Mouse (Mus musculus) midbrain, postnatal 0 days (tissue): ENCODE measurements around the gene Fndc3b. TPM values are rescaled to one million over a fixed set of nuclear protein-coding genes. Genes with fewer than 3 reads are reported as not detected.

Source experiments
- ATAC-seq: fragments of 200-750 bp; cut with Nextera tagmentation; 2 replicates; pipeline ENCODE4 v1.8.0; 2017; ENCODE audit warnings: moderate number of reproducible peaks, mild to moderate bottlenecking, moderate TSS enrichment, moderate library complexity; ENCODE audit not compliant: low FRiP score
- DNase-seq: peaks from one replicate; pipeline ENCODE4 v3.0.0-alpha.2; 2015; ENCODE audit warnings: low spot score
- H3K27ac ChIP-seq: fragments of 300-500 bp; sonication (generic); 2 replicates; pipeline ENCODE4 v1.5.1; 2014; ENCODE audit warnings: low read depth, mild to moderate bottlenecking, low read length, mixed read lengths
- H3K27me3 ChIP-seq: fragments of 300-500 bp; sonication (generic); 2 replicates; pipeline ENCODE4 v1.6.1; 2014; ENCODE audit warnings: low read length, control low read depth, mixed read lengths; ENCODE audit not compliant: insufficient read depth
- H3K36me3 ChIP-seq: fragments of 300-500 bp; sonication (generic); 2 replicates; pipeline ENCODE4 v1.6.1; 2014; ENCODE audit warnings: low read length, control low read depth, mixed read lengths; ENCODE audit not compliant: insufficient read depth
- H3K4me1 ChIP-seq: fragments of 300-500 bp; sonication (generic); 2 replicates; pipeline ENCODE4 v1.6.1; 2014; ENCODE audit warnings: mild to moderate bottlenecking, control low read depth, antibody characterized with exemption, low read length, mixed read lengths; ENCODE audit not compliant: insufficient read depth
- H3K4me2 ChIP-seq: fragments of 300-500 bp; sonication (generic); 2 replicates; pipeline ENCODE4 v1.6.1; 2014; ENCODE audit warnings: low read depth, mild to moderate bottlenecking, low read length, mixed read lengths; ENCODE audit not compliant: poor library complexity, severe bottlenecking
- H3K4me3 ChIP-seq: fragments of 300-500 bp; sonication (generic); 2 replicates; pipeline ENCODE4 v1.5.1; 2014; ENCODE audit warnings: low read depth, mild to moderate bottlenecking, low read length, moderate library complexity
- H3K9ac ChIP-seq: fragments of 300-500 bp; sonication (generic); replicated peaks from 2 replicates; pipeline ENCODE4 v1.6.1; 2014; ENCODE audit warnings: mild to moderate bottlenecking, low read length, moderate library complexity, mixed read lengths; ENCODE audit not compliant: poor library complexity, severe bottlenecking
- H3K9me3 ChIP-seq: fragments of 300-500 bp; sonication (generic); 2 replicates; pipeline ENCODE4 v1.6.1; 2016; ENCODE audit warnings: low read length, control low read depth
- CTCF ChIP-seq: IDR thresholded peaks from 2 replicates; pipeline ENCODE4 v1.5.1; 2016; ENCODE audit warnings: antibody characterized with exemption, mild to moderate bottlenecking
- WGBS: fragments of 180-500 bp; shearing (Covaris S2); extraction: QIAGEN DNeasy Blood & Tissue Kit; methylation state at CpG from one replicate; pipeline ENCODE4 v1.1.7; 2014; 5-methylcytosine and 5-hydroxymethylcytosine counted together
- polyA plus RNA-seq: library from polyadenylated mRNA; unstranded; fragments of >200 nt; fragmentation: Nextera tagmentation; extraction: Ambion mirVana; gene quantifications from 2 replicates; pipeline ENCODE4 v1.2.1, GENCODE M21; 2015
- total RNA-seq: library from RNA; depleted of rRNA; stranded (reverse); fragments of >200 nt; gene quantifications from 2 replicates; pipeline ENCODE4 v1.2.3, GENCODE M21; 2014

Gene Fndc3b
- total and polyA plus RNA-seq, 2 experiments from 2014 or later: 7.6 to 13.4 TPM

- no peaks in the 10 kb centered on the region for H3K4me1 ChIP-seq
- H3K27me3 ChIP-seq: no peaks in the 10 kb centered on the region
- H3K27ac ChIP-seq: no peak overlapping the region
- no peaks in the 10 kb centered on the region for H3K9me3 ChIP-seq
- no peak overlapping the region for H3K9ac ChIP-seq
- 86% methylated on average over 7 of the region's 7 CpGs for WGBS
- ATAC-seq (no peak), DNase-seq (no peak)
- no peak overlapping the region for H3K4me3 ChIP-seq
- H3K36me3 ChIP-seq: no peaks in the 10 kb centered on the region
- no peak for TF ChIP-seq CTCF
- H3K4me2 ChIP-seq: no peak overlapping the region
Observed at GRCm38 (mm10) chr3:27593485-27594138, 117.5 kb downstream of the Fndc3b start.

- Histone ChIP-seq H3K4me3 (no peak overlapping the region), H3K4me2 (no peak overlapping the region), H3K9me3 (no peaks in the 10 kb centered on the region), H3K4me1 (no peaks in the 10 kb centered on the region), H3K36me3 (no peaks in the 10 kb centered on the region), H3K9ac (no peak overlapping the region), H3K27ac (no peak overlapping the region), H3K27me3 (no peaks in the 10 kb centered on the region)
- 85% methylated on average over 11 of the region's 11 CpGs for WGBS
- DNase-seq: no peak
- no peak for ATAC-seq
- TF ChIP-seq CTCF: no peak
Observed at GRCm38 (mm10) chr3:27592728-27593484, 118.2 kb downstream of the Fndc3b start.

GRCm38 (mm10) chr3:27590823-27591222, 120.3 kb downstream of the Fndc3b start:
- Histone ChIP-seq H3K9ac (no peak overlapping the region), H3K27ac (no peak overlapping the region), H3K4me3 (no peak overlapping the region), H3K9me3 (no peaks in the 10 kb centered on the region), H3K36me3 (no peaks in the 10 kb centered on the region), H3K4me2 (no peak overlapping the region), H3K4me1 (no peaks in the 10 kb centered on the region), H3K27me3 (no peaks in the 10 kb centered on the region)
- DNase-seq (no peak), ATAC-seq (no peak)
- 79% methylated on average over 11 of the region's 11 CpGs for WGBS
- TF ChIP-seq CTCF: no peak

GRCm38 (mm10) chr3:27589305-27589704, 121.8 kb downstream of the Fndc3b start:
- ATAC-seq: no peak
- H3K4me3 ChIP-seq: no peak overlapping the region
- H3K9ac ChIP-seq: no peak overlapping the region
- no peaks in the 10 kb centered on the region for H3K9me3 ChIP-seq
- DNase-seq: no peak
- no peak for TF ChIP-seq CTCF
- no peak overlapping the region for H3K4me2 ChIP-seq
- no peaks in the 10 kb centered on the region for H3K36me3 ChIP-seq
- H3K27ac ChIP-seq: no peak overlapping the region
- H3K27me3 ChIP-seq: no peaks in the 10 kb centered on the region
- H3K4me1 ChIP-seq: no peaks in the 10 kb centered on the region
- WGBS: 93% methylated on average over 3 of the region's 3 CpGs

GRCm38 (mm10) chr3:27588604-27589003, 122.5 kb downstream of the Fndc3b start:
- no peak for DNase-seq
- Histone ChIP-seq H3K27me3 (no peaks in the 10 kb centered on the region), H3K9ac (no peak overlapping the region), H3K27ac (no peak overlapping the region), H3K9me3 (no peaks in the 10 kb centered on the region), H3K36me3 (no peaks in the 10 kb centered on the region), H3K4me1 (no peaks in the 10 kb centered on the region), H3K4me3 (no peak overlapping the region), H3K4me2 (no peak overlapping the region)
- 87% methylated on average over 11 of the region's 11 CpGs for WGBS
- no peak for ATAC-seq
- TF ChIP-seq CTCF: no peak
